Mouse (Mus musculus) right cerebral cortex, adult 2 months (tissue): ENCODE measurements around the gene 4930564D02Rik.

Experiments used
- DNase-seq, 2 experiments: peaks; one replicate each; pipeline ENCODE4 v3.0.0; 2021 to 2022; ENCODE audit warnings: low spot score in 2 of 2

Gene 4930564D02Rik

DNA sequence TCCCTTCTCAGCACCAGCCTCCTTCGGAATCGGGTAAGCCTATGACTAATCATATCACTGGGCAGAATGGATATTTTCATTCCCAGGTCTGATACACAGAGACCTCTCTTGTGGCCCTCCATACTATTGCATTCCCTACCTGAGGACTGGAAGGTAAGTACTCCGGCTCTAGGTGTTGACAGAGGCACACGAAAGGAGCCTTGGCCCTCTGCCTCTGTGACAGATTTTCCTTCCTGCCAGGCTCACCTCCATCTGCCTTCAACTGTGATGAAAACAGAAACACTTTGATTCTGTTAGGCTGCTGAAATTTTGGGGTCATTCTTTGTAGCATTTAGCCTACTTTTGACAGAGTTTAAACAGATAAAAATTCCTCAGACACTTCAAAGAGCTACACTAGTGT is 47.2 kb downstream of the 4930564D02Rik start:
- no peak for DNase-seq

DNA sequence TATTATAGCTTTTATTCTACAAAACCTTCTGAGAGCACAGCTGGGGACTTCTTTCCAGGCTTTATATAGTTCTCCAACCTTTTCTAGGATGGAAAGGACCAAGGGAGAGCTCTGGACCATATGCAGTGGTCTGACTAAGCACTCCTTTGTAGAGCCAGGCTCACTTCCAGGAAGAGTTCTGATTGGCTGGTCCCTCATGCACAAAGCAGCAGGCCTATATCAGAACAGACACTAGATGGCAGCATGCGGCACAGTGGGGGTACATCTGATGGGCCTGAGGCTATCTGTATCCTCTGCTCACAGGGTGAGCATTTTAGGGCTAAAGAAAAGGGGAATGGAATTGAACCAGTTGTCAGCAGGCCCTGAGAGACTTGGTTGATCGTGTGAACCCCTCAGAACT is 47.6 kb downstream of the 4930564D02Rik start:
- peak; percentile 82 to 90 for DNase-seq

DNA sequence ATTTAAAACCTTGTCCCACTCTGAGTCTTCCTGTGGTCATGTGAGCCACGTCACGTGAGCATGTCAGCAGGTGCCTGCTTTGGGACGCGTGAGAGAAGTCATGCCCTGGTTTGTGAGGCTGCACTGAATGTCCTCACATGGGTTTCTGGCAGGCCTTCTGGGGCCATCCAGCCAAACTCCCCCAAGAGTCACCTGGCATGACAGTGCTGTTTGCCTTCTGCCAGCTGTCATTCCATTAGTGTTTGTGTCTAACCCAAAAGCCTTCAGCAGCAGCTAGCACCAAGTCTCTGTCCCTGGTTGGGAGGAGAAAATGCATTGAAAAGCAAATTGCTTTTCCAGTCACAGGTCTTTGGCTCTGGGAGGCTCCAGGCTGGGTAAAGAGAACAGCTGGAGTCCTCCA is 50.0 kb downstream of the 4930564D02Rik start:
- DNase-seq, result no peak

DNA sequence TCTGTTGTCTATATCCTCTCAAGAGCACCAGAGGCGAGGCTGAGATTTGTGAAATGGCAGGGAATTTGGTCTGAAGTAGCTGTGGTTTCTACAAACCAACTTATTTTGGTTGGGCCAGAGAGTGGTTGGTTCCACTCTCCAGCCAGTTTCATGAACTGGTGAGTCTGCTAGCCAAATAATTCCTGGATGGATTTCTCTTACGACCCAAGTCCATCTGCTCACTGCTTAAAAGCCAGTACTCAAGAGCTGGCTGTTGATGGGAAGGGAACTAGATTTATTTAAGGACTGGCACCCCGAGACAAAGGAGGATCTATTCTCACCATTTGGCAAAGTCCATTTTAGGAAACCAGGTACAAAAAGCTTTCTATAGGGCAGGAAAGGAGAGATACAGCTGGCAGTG is 57.1 kb downstream of the 4930564D02Rik start:
- DNase-seq, result no peak

DNA sequence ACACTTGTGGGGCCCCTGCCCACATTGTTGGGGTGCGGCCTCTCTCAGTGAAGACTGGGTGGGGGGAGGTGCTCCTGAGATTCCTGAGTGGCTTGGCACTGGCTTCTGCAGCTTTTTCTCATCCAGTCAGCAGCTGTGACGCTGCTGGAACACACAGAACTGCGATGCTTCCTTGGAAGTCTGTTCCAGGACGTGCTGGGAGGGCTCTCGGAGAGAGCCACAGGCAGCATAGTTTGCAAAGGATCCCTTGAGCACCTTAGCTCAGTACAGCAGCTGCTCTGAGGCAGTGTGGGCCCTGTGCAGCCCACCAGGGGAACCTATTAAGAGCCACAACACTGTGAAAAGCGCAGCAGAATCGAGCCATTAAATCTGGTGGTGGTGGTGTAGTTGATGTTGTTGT is 61.2 kb downstream of the 4930564D02Rik start:
- no peak for DNase-seq
